Mouse (Mus musculus) liver, adult 2 months (tissue): Measurements from ENCODE around the gene Dmrtc1c2.

ENCODE experiments used
- CTCF ChIP-seq: fragments of 200-500 bp; IDR thresholded peaks from 2 replicates; pipeline ENCODE4 v1.5.1; 2011; ENCODE audit warnings: low read depth, low read length, control low read depth
- POLR2A ChIP-seq: fragments of 200-500 bp; IDR thresholded peaks from 2 replicates; pipeline ENCODE4 v1.6.1; 2011; ENCODE audit warnings: low read length, control low read depth; ENCODE audit not compliant: insufficient read depth; ENCODE audit errors: extremely low read depth

- TF ChIP-seq POLR2A, result no peak
- no peak for TF ChIP-seq CTCF
Measured at GRCm38 (mm10) chrX:102867871-102868270, 13.5 kb upstream of the Dmrtc1c2 start, which contains the start of gene 1700031F05Rik.
